Mouse (Mus musculus) testis, adult 2 months (tissue): ENCODE measurements around the gene Fzr1. TPM values are rescaled to one million over a fixed set of nuclear protein-coding genes. Genes with fewer than 3 reads are reported as not detected.

Experiments
- H3K27ac ChIP-seq: fragments of 200-500 bp; 2 replicates; pipeline ENCODE4 v1.5.1; 2012; ENCODE audit warnings: low read depth, low read length; ENCODE audit not compliant: control insufficient read depth, insufficient read depth
- H3K27me3 ChIP-seq: fragments of 200-500 bp; 2 replicates; pipeline ENCODE4 v1.6.1; 2012; ENCODE audit warnings: mild to moderate bottlenecking, low read length, moderate library complexity; ENCODE audit not compliant: control insufficient read depth, insufficient read depth
- H3K36me3 ChIP-seq: fragments of 200-500 bp; 2 replicates; pipeline ENCODE4 v1.6.1; 2012; ENCODE audit warnings: mild to moderate bottlenecking, low read length; ENCODE audit not compliant: control insufficient read depth, insufficient read depth
- H3K4me1 ChIP-seq: fragments of 200-500 bp; 2 replicates; pipeline ENCODE4 v1.6.1; 2012; ENCODE audit warnings: low read length; ENCODE audit not compliant: control insufficient read depth, insufficient read depth
- H3K4me3 ChIP-seq: fragments of 200-500 bp; 2 replicates; pipeline ENCODE4 v1.5.1; 2012; ENCODE audit warnings: low read depth, mild to moderate bottlenecking, low read length, moderate library complexity, mixed read lengths; ENCODE audit not compliant: control insufficient read depth
- CTCF ChIP-seq: fragments of 200-500 bp; IDR thresholded peaks from 2 replicates; pipeline ENCODE4 v1.5.1; 2012; ENCODE audit warnings: low read depth, mild to moderate bottlenecking, inconsistent platforms, low read length, moderate library complexity; ENCODE audit not compliant: control insufficient read depth, insufficient read depth, insufficient replicate concordance
- POLR2A ChIP-seq: fragments of 200-500 bp; IDR thresholded peaks from 2 replicates; pipeline ENCODE4 v1.6.1; 2012; ENCODE audit warnings: low read depth, mild to moderate bottlenecking, inconsistent platforms, low read length, moderate library complexity; ENCODE audit not compliant: control insufficient read depth
- polyA plus RNA-seq: library from polyadenylated mRNA; depleted of rRNA; stranded (reverse); fragments of >200 nt; gene quantifications from 2 replicates; pipeline ENCODE4 v1.2.3, GENCODE M21; 2012

Fzr1 gene
- polyA plus RNA-seq, 1 experiment, result 161 TPM

DNA sequence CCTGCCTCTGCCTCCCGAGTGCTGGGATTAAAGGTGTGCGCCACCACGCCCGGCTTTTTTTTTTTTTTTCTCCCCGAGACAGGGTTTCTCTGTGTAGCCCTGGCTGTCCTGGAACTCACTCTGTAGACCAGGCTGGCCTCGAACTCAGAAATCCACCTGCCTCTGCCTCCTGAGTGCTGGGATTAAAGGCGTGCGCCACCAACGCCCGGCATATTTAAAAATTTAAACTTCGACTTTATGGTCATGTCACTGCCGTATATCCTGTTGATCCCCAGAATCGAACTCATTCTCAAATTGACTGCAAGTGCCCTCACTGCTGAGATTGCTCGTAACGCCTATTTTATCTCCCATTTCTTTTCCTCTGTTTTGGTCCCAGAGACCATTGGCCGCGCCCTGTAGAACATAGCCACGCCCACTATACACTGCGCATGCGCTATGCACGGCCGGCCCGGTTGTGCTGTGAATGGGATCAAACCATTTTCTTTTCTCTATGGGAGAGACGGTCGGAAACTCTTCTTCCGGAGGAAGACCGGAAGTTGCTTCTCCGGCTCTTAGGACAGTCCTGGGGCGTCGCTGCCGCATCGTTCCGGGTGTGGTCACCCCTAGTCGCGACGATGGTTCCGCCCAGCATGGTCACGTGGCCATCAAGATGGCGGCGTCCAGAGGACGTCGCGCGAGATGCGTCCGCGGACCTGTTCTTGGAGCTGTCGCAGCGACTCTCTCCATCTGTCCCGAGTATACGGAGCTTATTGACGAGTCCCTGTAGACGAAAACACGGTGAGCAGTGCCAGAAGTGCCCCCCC lies 5.7 kb upstream of the Fzr1 start, which contains the start of the genes Dohh and Gm48551:
TSS of gene Dohh (plus strand) at position 627 of the 803 bp plus-strand sequence.
TSS of gene Gm48551 (plus strand) at position 665 of the 803 bp plus-strand sequence.
- Histone ChIP-seq H3K27ac (peak within 1 kb of the TSS; percentile 82), H3K36me3 (no peaks in the 10 kb centered on the region), H3K27me3 (no peaks in the 10 kb centered on the region), H3K4me3 (peak within 1 kb of the TSS; percentile 98), H3K4me1 (peaks cover 16% of the 10 kb centered on the region)
- TF ChIP-seq CTCF (no peak), POLR2A (peak; percentile 98)

DNA sequence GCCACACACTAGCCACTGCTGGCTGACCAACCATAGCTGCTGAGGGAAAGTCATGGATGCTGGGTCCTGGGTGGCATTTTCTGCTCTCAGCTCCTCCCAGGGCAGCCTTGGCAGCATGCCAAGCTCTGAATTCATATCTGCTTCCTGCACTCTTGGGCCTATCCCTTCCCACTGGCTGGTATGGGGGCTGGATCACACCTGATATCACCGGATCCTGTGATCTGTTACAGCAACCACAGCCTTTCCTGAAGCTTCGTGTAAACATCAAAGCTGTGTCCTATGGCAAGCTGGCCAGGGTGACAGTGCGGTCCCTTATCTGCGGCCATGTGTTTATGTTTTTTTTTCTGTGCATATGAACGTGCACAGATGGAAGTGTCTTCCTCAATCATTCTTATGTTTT lies 3.7 kb upstream of the Fzr1 start:
- Histone ChIP-seq H3K4me3 (no peak overlapping the region), H3K27me3 (no peaks in the 10 kb centered on the region), H3K36me3 (no peaks in the 10 kb centered on the region), H3K27ac (no peak overlapping the region), H3K4me1 (peaks cover 23% of the 10 kb centered on the region)
- no peak for TF ChIP-seq POLR2A
- TF ChIP-seq CTCF, result no peak

DNA sequence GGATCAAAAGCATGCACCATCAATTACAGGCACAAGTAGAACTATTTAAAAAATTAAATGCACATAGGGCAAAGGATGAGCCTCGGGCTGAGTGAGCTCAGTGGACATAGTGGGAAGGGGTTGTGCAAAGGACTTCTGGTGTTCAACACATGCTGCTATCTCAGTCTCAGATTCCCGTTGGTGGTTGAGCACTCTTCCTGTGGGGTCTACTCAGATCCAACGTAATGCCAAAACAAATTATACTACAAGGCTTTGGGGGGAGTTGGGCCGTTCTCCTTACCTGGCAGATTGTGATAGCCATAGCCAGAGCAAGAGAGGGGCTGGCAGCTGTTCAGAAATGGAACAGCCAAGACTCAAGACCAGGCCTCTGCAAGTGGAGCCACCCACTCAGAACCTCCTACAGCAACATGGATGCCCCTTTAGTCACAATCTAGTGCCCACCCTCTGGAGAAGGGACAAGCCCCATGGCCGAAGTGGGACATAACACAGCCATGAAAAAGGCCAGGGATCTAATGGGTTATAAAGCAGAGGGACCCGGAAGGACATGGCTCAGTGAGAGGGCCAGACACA lies 1.6 kb upstream of the Fzr1 start:
- TF ChIP-seq POLR2A (no peak), CTCF (no peak)
- Histone ChIP-seq H3K4me1 (peaks cover 11% of the 10 kb centered on the region), H3K27ac (no peak overlapping the region), H3K4me3 (peak overlapping the region; percentile 51), H3K36me3 (no peaks in the 10 kb centered on the region), H3K27me3 (no peaks in the 10 kb centered on the region)

DNA sequence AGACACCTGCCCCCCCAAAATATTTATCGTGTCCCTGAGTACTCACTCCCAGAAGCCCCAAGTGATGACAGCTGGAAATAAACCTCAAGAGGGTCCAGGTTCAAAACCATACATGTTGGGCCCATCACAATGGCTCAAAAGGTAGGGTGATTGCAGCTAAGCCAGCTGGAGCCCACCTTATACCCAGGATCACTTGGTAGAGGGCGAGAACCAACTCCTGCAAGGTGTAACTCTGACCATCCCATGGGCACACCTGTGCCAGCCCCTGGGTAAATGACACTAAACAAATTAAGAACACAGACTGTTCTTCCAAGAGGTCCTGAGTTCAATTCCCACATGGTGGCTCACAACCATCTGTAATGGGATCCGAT lies 852 bp upstream of the Fzr1 start:
- TF ChIP-seq POLR2A (no peak), CTCF (no peak)
- Histone ChIP-seq H3K27me3 (no peaks in the 10 kb centered on the region), H3K4me3 (peak overlapping the region; percentile 84), H3K27ac (peak overlapping the region; percentile 90), H3K4me1 (peaks cover 10% of the 10 kb centered on the region), H3K36me3 (no peaks in the 10 kb centered on the region)

DNA sequence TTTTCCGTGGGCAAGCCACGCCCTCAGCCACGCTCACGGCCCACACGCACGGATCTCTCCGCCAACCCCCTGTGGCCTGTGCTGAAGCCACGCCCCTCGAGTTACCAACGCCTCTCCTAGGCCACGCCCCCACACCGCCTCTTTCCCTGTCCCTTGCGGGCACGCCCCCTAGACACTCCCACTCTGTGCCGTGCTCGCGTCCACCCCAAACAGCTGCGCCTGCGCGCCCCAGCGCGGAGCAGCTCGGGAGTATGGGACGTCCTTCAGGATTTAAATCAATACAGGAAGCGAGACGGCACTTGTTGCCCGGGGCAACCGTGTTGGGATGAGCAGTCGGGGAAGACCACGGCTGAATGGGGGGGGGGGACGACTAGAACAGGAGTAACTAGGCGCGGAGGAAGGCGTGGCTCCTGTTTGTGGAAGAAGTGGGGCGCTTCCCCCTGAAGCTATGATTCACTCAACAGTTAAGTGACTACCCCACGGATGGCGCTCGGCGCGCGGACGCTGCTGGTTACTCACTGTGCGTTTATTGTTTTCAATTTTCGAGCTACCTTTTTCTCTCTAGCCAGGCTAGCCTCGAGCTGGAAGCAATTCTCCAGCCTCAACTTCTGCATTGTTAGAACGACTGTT lies 352 bp upstream of the Fzr1 start:
- H3K36me3 ChIP-seq, result no peaks in the 10 kb centered on the region
- peak overlapping the region; percentile 84 for H3K4me3 ChIP-seq
- H3K27ac ChIP-seq, result peak overlapping the region; percentile 90
- TF ChIP-seq POLR2A (peak; percentile 54), CTCF (no peak)
- H3K4me1 ChIP-seq, result peaks cover 10% of the 10 kb centered on the region
- H3K27me3 ChIP-seq, result no peaks in the 10 kb centered on the region

DNA sequence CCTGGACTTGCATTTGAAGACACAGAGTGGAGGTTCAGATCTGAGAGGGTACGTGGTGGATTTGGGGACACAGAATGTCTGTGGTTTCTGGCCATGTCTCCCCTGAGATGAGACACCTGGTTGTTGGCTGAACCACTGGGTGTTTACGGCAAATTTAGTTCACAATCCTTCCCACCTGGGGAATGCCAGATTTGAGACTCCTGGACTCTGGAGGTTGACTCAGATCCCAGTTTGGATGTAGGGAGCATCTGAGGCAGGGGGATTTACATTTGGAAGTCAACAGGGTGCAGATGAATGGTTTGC lies 1.0 kb downstream of the Fzr1 start:
- TF ChIP-seq CTCF, result no peak
- TF ChIP-seq POLR2A, result no peak
- Histone ChIP-seq H3K36me3 (no peaks in the 10 kb centered on the region), H3K27me3 (no peaks in the 10 kb centered on the region), H3K4me3 (peak overlapping the region; percentile 84), H3K27ac (peak overlapping the region; percentile 81; the same call in 1 of the 2 replicates), H3K4me1 (peaks cover 10% of the 10 kb centered on the region)
